Mouse (Mus musculus): ENCODE data around the gene Sox6.

- TF ChIP-seq CTCF (conservative IDR thresholded peaks at IDR 0.05; ENCODE audit: low read length) (no peak), POU5F1 (IDR thresholded peaks at IDR 0.05; ENCODE audit: borderline replicate concordance, low read length) (no peak), NANOG (IDR thresholded peaks at IDR 0.05; ENCODE audit: borderline replicate concordance, low read length) (no peak)
These were observed 571.8 kb downstream of the Sox6 start for GRCm38 (mm10) chr7:115466811-115467210.
